Mouse (Mus musculus) kidney, adult 8-10 months (tissue): ENCODE measurements at regions not wholly inside any gene's neighbourhood (a gene's known extent, or its start where the extent isn't known, plus 50 kb on each side); places are given as distances from the start of the nearest gene placed in this dataset.
"Not testable (repeated sequence)": the region's sequence is repeated elsewhere in the genome, so short reads cannot be mapped to it uniquely, and the experiment has no call there.

Source experiments
- DNase-seq, 2 experiments: peaks; one replicate each; pipeline ENCODE4 v3.0.0; 2022

GRCm38 (mm10) chr3:130818467-130819030 lies 88.4 kb upstream of the Rpl34 start:
- peak; percentile 67 to 85 for DNase-seq

- DNase-seq: no peak
These were observed 79.8 kb upstream of the Rpl34 start for GRCm38 (mm10) chr3:130809696-130810665.

GRCm38 (mm10) chr3:130805345-130805744 lies 75.1 kb upstream of the Rpl34 start:
- DNase-seq: no peak

DNA sequence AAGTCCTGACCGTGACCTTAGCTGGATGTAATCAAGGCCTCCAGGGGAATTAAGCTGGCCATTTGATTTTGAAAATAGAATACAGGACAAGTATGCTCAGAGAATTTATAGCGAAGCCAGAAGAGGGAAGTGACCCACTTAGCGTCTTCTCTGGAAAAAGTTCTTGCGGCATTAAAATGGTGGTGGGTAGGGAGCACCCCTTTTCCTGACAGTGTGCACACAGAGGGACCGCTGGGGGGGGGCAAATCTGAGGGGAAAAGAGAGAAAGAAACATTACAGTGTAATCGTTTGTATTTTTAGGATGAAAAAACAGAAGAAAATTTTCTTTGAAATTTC lies 74.1 kb upstream of the Rpl34 start:
- no peak for DNase-seq

DNA sequence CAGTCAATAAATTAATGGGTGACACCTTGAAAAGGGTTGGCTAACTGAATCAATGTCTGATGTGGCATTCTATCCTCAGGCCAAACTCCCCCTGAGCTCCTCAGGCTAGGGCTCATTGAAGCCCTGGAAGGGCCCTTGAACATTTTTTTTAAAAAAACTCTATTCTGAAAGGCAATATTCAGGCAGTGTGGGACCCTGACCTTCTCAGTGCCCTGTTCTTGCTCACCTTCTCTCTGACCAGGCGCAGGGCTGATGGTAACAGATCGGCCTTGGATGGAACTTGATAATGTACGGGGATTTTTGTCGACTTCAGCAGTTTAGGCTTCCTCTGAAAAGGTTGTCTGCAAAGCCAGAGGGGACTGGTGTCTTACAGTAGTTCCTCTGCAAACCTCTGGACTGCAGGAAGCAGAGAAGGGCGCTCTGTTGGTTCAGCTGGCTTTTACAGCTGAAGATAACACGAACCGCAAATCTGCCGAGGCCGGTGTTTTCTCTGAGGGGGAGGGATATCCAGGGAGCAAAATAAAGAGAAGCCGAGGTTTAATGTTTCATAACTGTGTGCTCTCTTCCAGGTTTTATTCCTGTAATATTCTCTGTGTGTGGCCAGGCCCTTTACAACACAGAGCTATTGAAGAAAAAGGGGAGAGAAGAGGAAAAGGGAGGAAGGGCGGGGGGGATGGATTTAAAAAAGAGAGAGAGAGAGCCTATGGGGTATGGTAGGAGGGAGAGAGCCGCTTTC lies 73.6 kb upstream of the Rpl34 start:
- DNase-seq: no peak

- DNase-seq: no peak
These were observed 69.8 kb upstream of the Rpl34 start for GRCm38 (mm10) chr3:130800016-130800415.

DNA sequence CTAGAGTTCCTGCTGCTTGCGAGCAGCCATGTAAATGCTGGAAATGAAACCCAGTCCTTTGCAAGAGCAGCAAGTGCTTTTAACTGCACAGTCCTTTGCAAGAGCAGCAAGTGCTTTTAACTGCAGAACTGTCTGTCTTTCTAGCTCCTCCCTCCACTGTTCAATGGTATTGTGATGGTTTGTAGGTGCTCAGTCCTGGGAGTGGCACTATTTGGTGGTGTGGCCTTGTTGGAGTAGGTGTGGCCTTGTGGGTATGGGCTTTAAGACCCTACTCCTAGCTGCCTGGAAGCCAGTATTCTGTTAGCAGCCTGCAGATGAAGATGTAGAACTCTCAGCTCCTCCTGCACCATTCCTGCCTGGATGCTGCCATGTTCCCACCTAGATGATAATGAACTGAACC lies 67.8 kb upstream of the Rpl34 start:
- not testable (repeated sequence) for DNase-seq

DNA sequence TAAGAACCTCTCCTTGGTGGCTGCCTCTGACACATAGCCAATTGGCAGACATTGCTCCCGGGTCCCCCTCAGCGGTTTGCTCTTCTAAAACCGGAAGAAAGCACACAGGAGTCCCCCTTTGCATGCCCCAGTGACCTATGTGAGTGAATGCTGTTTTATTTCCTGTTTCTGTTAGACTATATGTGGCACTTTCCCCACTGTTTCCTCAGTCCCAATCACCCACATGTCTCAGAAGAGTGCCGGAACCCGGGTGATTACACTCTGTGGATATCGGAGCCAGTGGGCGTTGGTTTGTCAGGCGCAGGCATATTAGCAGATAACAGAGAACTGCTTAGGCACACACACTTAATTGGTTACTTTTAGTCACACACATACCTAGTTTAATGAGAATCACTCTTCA lies 66.3 kb upstream of the Rpl34 start:
- no peak for DNase-seq

- no peak for DNase-seq
These were observed 65.2 kb upstream of the Rpl34 start for GRCm38 (mm10) chr3:130795396-130795795.

- DNase-seq: no peak
These were observed 64.1 kb upstream of the Rpl34 start for GRCm38 (mm10) chr3:130794142-130794925.

DNA sequence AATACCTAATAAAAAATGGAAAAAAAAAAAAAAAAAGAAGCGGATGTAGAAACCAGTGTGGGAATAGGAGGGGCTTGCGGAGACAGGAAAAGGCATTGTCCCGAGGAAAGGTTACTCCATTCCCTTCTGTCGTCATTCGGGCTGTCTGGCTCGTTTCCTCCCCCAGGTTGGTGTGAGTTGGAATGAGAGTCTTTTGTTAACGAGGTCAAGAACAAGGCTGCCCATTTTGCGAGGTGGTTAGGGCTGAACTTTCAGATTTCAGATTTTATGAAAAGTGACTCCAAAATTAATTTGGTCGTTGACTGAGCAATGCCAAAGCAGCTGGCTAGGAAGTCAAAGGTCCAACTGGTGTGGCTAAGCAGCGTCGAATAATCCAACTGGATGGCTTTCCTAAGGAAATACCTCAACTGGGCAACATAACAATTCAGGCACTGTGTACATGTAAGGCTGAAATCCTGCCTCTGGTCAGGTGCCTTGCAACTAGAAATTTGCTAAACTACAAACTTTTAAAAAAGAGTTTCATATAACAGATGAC lies 50.6 kb upstream of the Rpl34 start:
- DNase-seq: no peak
